Mouse (Mus musculus): Measurements from ENCODE around the gene Actr5. TPM values are rescaled to one million over a fixed set of nuclear protein-coding genes. Genes with fewer than 3 reads are reported as not detected.

Actr5 gene
- polyA plus RNA-seq (2017; shearing (Covaris generic)) = 10 to 100 TPM; 35.6 to 52.9 TPM

DNA sequence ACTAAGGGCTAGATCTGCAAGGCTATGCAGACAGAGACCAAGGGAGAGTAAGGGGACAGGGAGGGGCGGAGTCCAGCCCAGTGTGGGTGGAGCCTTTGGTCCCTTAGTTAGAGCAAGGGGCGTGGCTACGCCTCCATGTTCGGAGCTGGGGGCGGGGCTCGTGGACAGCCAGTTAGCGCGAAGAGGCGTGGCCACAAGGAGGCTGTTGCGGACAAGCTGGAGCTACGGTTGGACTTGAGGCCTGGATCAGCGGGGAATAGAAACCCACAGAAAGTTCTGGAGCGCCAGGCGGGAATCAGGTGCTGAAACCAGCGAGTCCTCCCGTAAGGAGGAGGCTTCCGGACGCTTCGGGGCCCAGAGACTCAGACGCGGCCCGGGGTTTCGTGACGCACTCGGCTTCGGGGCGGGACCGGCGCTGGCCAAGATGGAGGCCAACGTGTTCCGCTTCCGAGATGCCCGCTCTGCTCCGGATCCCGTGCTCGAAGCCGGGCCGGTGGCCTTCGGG, at the start of gene Actr5:
Actr5 (plus strand) TSS at position 171 of the 505 bp plus-strand sequence.

DNA sequence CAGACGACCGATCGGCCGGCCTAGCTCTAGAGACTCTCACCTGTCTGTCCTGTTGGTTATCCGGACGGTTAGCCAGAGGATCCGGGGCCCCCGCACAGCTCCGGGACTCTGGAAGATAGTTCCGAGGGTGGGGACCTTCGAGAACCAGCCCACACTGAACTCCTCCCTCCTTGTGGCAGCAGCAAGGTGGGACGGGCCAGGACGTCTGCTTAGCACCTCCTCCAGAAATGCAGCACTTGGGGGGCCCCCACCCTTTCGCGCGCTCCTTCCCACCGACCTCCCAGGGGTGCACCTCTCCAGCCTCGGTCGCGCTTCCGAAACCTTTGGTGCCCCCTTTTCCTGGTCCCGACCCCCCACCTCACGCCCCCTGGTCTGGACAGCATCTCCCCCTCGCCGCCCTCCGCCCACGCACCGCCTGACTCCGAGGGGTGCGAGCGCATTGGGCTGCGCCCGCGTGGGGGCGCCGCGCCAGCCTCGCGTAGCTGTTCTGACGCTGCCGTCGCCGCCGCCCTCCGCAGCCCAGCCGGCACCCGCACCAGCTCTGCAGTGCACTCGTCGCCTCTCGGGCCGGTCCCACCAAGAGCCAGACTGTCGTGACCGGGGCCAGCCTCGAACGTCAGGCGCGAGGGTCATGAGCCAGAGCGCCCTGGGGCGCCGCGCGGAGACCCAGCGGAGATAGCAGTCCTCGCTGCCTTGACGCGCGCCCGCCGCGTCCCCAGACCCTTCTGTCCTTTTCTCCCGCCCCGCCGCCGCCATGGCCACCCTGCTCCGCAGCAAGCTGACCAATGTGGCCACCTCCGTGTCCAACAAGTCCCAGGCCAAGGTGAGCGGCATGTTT, 14.0 kb upstream of the Actr5 start, which contains the start of gene Slc32a1:
Slc32a1 (plus strand) TSS at position 280 of the 838 bp plus-strand sequence.

DNA sequence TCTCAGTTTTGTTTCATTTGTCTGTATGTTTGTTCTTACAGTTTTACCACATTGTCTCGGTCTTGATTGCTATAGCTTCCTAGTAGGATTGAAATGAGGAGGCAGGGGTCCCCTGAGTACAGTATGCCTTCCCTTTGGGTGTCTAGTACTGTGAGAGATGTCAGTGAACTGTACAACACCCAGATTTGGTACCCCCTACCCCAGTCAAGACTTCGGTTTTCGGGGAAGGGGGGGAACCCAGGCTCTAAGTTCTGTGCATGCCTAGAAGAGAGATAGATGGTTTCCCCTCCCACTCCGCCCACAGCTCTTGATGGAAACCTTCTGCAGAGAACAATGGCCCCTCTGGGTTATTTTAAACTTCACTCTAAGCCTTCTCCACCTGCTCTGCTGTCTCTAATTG, 40.4 kb downstream of the Actr5 start, which contains the start of gene Ppp1r16b:
Ppp1r16b (plus strand) TSS at position 301 of the 400 bp plus-strand sequence.

Other genes starting within 250 kb of the Actr5 start
- gene Snhg11, start 249.2 kb upstream of the Actr5 start, polyA plus RNA-seq (2017; shearing (Covaris generic)) = 1 to 10 TPM in 1 of 2 experiments, under 1 TPM in 1; 0.37 to 1.6 TPM
- gene Ralgapb, start 215.0 kb upstream of the Actr5 start, polyA plus RNA-seq (2017; shearing (Covaris generic)) = 10 to 100 TPM; 39.0 to 39.9 TPM
- 1 to 10 TPM in 1 of 2 experiments, not detected in 1; 1.6 TPM for gene Adig, start 122.3 kb upstream of the Actr5 start, polyA plus RNA-seq (2017; shearing (Covaris generic))
- gene Arhgap40, start 112.1 kb upstream of the Actr5 start, polyA plus RNA-seq (2017; shearing (Covaris generic)) = under 1 TPM in 1 of 2 experiments, not detected in 1; 0.43 TPM
- not detected for gene Slc32a1, start 14.1 kb upstream of the Actr5 start, polyA plus RNA-seq (2017; shearing (Covaris generic))
- 10 to 100 TPM; 48.1 to 50.0 TPM for gene Ppp1r16b, start 40.5 kb downstream of the Actr5 start, polyA plus RNA-seq (2017; shearing (Covaris generic))
- under 1 TPM; 0.20 to 0.94 TPM for gene Fam83d, start 143.2 kb downstream of the Actr5 start, polyA plus RNA-seq (2017; shearing (Covaris generic))
- gene Dhx35, start 169.9 kb downstream of the Actr5 start, polyA plus RNA-seq (2017; shearing (Covaris generic)) = 10 to 100 TPM; 15.7 to 18.2 TPM